Mouse (Mus musculus) regulatory T cell (primary cell): ENCODE data around the gene March10.

Experiments
- in situ Hi-C: fragments of 300-600 bp; cut with MboI, MseI; formaldehyde crosslinking; loops from one replicate; pipeline ENCODE4 v1.15.1; 2025; ENCODE audit warnings: high pct_unique_total_duplicates

Gene March10

DNA sequence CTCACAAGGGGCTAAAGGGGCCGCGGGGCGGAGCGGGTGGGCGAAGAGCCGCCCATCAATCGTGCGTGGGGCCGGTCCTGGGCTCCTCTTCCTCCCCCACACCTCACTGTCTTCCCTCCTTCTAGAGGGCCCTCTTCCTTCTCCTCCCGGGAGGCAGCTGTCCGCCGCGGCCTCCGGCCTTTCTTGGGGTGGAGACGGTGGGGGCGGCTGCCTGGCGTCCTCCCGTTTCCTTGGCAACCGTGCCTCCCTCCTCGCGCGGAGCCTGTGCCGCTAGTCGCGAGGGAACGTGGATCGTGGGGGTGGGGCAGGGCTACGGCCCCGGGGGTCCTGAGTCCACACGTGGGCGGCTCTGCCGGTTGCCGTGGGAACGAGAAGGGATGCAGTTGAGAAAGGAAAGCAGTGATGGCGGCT is at the start of gene March10:
TSS of gene March10 (minus strand) at position 239 of the 411 bp plus-strand sequence.
- in situ Hi-C loops = no loop called here

GRCm38 (mm10) chr11:105506322-105506721 is 49.8 kb upstream of the March10 start:
- in situ Hi-C loops = no loop called here

- in situ Hi-C loops = no loop called here
Measured at GRCm38 (mm10) chr11:105505038-105505437, 48.5 kb upstream of the March10 start.

DNA sequence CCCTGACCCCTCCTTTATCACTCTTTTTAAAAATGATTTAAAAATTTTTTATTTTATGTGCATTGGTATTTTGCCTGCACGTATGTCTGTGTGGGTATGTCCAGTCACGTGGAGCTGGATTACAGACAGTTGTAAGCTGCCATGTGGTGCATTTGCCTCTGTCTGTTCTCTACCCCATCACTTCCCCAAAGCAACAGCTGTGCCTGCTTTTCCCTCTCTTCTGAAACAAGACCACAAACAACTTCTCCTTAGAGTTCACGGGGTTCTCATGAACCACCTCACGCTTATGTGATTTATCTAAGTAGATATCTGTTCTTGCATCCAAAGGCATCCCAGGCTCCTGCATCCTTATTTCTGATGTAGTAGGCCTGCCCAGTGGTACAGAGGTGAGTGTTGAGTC is 45.8 kb upstream of the March10 start:
- in situ Hi-C loops = no loop called here

GRCm38 (mm10) chr11:105497505-105497904 is 41.0 kb upstream of the March10 start:
- in situ Hi-C loops = no loop called here

DNA sequence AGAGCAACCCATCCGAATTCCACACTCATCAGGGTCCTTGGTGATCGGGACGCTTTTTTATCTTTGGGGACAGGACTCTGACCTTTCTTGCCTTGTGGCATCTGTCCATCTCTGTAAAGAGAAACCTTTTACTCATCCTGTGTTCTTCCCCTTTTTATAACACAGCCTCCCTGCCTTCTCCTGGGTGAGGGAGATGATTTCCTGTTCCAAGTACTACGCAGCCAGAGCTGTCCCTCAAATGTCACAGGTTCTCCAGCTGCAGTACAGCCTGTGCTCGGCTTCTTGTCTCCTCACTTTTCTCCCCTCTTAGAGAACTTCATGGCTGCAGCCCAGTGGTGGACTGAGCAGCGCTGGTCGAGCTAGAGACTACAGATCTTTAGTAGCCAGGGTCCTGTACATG is 40.1 kb upstream of the March10 start:
- in situ Hi-C loops = no loop called here

- in situ Hi-C loops = no loop called here
Measured at GRCm38 (mm10) chr11:105495591-105496270, 39.2 kb upstream of the March10 start.

- in situ Hi-C loops = no loop called here
Measured at GRCm38 (mm10) chr11:105494786-105495369, 38.3 kb upstream of the March10 start.

DNA sequence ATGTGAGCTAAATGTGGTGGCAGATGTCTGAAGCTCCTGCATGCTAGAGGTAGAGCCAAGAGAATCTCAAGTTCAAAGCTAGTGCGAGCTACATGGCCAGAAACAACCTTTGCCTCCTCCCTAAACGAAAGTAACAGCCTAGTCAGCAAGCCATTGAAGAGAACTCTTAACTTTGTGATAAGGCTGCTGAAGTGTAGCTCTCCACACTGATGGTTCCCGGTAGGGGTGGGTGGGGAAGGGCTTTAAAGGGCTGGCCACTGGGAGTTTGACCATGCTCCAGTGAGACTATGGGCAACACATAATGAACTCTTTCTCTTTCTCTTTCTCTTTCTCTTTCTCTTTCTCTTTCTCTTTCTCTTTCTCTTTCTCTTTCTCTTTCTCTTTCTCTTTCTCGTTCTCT is 35.9 kb upstream of the March10 start:
- in situ Hi-C loops = no loop called here

DNA sequence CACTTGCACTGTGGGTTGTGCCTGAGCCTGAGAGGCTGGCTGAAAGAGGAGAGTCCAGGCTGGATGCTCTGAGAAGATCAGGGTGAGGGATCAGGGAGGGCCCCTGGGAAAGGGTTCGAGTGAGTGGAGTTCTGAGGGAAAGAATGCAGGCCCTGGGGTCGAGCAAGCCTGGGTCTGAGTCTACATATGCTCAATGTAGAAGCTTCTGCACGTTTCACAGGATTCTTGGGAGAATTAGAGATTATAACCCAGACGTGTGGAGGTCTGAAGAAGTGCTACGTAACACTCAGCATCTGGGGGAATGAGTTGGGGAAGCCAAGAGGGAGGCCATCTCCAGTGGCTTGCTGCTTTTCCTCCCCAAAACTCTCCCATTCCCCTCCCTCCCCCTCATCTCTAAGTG is 34.4 kb upstream of the March10 start:
- in situ Hi-C loops = no loop called here

DNA sequence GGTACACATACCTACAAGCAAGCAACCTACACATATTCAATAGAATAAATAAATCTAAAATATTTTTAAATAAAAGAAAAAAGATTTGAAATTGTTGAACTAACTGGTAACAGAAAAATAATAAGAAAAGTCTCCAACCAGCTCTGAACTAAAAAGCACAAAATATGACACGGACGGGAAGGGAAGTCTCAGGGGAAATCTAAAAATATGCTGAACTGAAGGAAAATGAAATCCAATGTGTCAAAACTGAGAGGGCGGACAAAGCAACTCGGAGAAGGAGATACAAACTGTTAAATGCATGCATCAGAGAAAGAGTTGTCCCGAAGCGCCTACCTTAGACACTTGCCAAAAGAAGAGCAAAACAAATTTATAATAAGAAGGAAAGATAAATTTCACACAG is 28.9 kb upstream of the March10 start:
- in situ Hi-C loops = no loop called here

GRCm38 (mm10) chr11:105484993-105485392 is 28.5 kb upstream of the March10 start:
- in situ Hi-C loops = no loop called here

DNA sequence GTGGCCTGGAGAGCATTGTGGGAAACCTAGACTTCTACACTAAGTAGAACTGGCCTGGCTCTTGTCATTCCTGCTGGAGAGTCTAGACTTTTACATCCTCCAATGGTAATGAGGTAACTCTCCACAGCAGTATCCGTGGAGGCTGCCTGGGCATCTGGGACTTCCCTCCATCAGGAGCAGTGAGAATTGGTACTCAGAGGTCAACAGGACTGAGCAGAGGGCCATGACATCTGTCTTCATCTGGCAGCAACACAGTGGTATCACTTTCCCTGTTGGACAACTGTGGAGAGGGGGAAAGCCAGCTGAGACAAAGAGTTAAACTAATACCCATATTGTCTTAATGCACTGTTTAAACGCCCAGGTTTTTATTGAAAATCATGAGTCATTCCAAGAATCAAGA is 26.2 kb upstream of the March10 start:
- in situ Hi-C loops = no loop called here

DNA sequence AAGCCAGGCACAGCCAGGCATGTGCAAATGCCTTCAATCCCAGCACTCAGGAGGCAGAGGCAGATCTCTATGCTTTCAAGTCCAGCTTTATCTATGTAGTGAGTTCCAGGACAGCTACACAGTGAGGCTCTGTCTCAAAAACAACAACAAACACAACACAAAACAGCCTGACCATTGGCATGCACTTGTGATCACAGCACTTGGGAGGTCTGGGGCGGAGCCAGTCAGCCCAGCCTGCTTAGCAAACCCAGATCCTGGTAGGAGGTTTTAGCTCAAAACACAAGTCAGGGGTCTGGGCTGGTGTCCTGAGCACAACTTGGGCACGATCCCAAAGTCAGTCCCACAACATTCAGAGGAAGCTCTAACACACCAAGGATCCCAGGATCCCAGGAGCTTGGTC is 18.2 kb upstream of the March10 start:
- in situ Hi-C loops = no loop called here

GRCm38 (mm10) chr11:105474352-105474736 is 17.8 kb upstream of the March10 start:
- in situ Hi-C loops = no loop called here

GRCm38 (mm10) chr11:105473716-105474351 is 17.3 kb upstream of the March10 start:
- in situ Hi-C loops = no loop called here

DNA sequence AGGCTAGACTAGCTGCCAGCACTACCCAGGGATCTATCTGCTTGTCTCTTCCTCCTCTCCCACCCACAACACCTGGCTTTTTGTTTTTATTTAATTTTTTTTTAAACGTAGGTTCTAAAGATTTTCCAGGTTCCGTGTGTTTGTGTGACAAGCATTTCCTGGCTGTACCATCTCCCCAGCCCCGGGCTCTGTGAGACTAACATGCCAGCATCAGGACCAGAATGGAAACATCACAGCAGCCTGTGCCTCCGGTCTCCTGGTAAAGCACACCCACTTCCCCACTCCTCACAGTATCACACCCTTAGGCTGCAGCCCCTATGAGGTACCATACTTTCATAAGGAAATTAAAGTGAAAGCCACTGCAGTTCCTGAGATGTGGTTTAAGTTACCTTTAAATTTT is 16.1 kb upstream of the March10 start:
- in situ Hi-C loops = no loop called here

GRCm38 (mm10) chr11:105470896-105471295 is 14.4 kb upstream of the March10 start:
- in situ Hi-C loops = no loop called here

GRCm38 (mm10) chr11:105469561-105469960 is 13.0 kb upstream of the March10 start:
- in situ Hi-C loops = no loop called here

GRCm38 (mm10) chr11:105469091-105469507 is 12.6 kb upstream of the March10 start:
- in situ Hi-C loops = no loop called here

DNA sequence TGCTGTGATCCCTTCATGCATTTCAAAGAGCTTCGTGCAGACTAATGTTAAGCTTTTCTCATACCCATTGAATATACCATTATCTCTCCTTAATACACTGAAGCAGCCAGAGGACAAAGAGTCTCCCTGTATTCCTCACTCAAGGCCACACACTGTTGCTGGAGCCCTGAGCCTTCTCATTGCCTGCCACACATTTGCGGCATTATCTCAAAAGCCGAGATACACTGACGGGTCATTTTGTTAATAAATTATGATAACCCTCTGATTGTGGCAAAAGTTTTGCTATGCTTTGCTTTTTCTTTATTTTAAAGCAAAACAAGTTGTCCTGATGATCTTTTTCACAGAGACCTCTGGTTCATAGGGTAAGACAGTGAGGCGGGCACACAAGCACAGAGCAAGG is 11.9 kb upstream of the March10 start:
- in situ Hi-C loops = no loop called here

DNA sequence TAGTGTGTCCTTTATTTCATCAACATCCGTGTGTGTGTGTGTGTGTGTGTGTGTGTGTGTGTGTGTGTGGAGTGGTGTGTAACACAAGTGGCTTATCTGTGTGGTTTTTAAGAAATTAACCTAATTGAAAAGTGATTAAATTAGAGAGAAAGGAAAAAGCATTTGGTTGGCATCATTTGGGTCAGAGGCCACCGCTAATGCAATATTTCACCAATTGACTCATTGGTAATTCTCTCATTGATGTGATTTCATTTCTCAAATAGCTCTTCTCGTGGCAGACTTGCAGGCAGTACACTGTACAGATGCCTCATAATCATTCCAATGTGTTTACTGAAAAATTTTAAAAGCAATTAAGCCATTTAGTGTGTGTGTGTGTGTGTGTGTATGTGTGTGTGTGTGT is 11.3 kb upstream of the March10 start:
- in situ Hi-C loops = no loop called here

GRCm38 (mm10) chr11:105467266-105467665 is 10.7 kb upstream of the March10 start:
- in situ Hi-C loops = no loop called here
